ENCODE assay signal across 17 mouse cellular contexts in the genomic region with DNA sequence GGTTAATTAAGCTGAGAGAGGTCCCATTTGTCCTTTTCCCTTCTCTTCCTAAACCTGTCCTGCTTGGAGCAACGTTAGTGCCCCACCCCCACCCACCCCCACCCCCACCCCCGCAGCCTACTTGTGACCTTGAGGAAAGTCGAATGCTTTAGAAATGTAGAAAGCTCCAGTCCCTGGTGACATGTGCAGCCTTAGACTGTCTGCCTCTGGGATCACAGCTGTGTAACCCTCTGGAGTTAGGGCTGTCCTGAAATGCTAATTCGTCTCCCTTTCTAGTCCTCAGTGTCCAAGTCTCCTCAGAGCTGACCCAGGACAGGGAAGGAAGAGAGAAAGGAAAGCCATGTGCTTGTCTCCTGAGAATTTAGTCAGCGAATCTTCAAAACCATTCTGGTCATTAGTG.
"Had no signal": no experiment of that assay in that cellular context is flagged by ENCODE, and none has a peak within 500 bp of the region (broad histone marks: within the 10 kb centered on the region; RNA-seq: fewer than 3 reads in every experiment).

No protein-coding gene starts in this region.

- H3K36me3 ChIP-seq: lung, embryonic 15.5 days; midbrain, embryonic 12.5 days; neural tube, embryonic 12.5 days; stomach, embryonic 15.5 days had no signal

- ATAC-seq: lung, postnatal 0 days; midbrain, embryonic 16.5 days had no signal

- H3K4me2 ChIP-seq: lung, embryonic 15.5 days; midbrain, embryonic 12.5 days; neural tube, embryonic 12.5 days; stomach, embryonic 15.5 days had no signal

- H3K9ac ChIP-seq: lung, embryonic 15.5 days; midbrain, embryonic 12.5 days; neural tube, embryonic 12.5 days; stomach, embryonic 15.5 days had no signal

- DNase-seq: lung, adult 2 months; lung, postnatal 14 days; lung, postnatal 36 days; midbrain, embryonic 14.5 days; right cerebral cortex, postnatal 14 days; thymus, adult 2 months; thymus, postnatal 25 days; thymus, postnatal 4 days had no signal

- H3K4me3 ChIP-seq: lung, embryonic 15.5 days; megakaryocyte, embryonic 14.5 days; midbrain, embryonic 12.5 days; neural tube, embryonic 12.5 days; stomach, embryonic 15.5 days had no signal

- H3K27ac ChIP-seq: lung, embryonic 15.5 days; macrophage; midbrain, embryonic 12.5 days; neural tube, embryonic 12.5 days; stomach, embryonic 15.5 days; stomach, postnatal 0 days had no signal

- H3K4me1 ChIP-seq: lung, embryonic 15.5 days; megakaryocyte, embryonic 14.5 days; neural tube, embryonic 12.5 days; stomach, embryonic 15.5 days had no signal

- H3K9me3 ChIP-seq: lung, embryonic 15.5 days; midbrain, embryonic 12.5 days; neural tube, embryonic 12.5 days; stomach, embryonic 15.5 days had no signal

- H3K27me3 ChIP-seq: stomach, embryonic 15.5 days had no signal
